ENCODE assay signal across 29 mouse cellular contexts in genomic region chr13:21446796-21447195, GRCm38 (mm10). TPM values are rescaled to one million over a fixed set of nuclear protein-coding genes. Genes with fewer than 3 reads are reported as not detected.
A peak's percentile ranks its signal among the peaks of the same experiment; 100 is the strongest.
DNase-seq lines count a peak whose midpoint lies in the region; ATAC-seq and TF ChIP-seq lines count a peak whose summit lies in the region.
"Had no signal": no experiment of that assay in that cellular context is flagged by ENCODE, and none has a peak within 500 bp of the region (broad histone marks: within the 10 kb centered on the region; RNA-seq: fewer than 3 reads in every experiment).

No protein-coding gene starts in this region.

- ATAC-seq in megakaryocyte, adult 5-6 weeks (ENCODE audit: poor library complexity, severe bottlenecking), result peak; percentile 81
- ATAC-seq: activated CD4-positive, CD25-positive, alpha-beta regulatory T cell, adult 4 months; CD4-positive, CD25-positive, alpha-beta regulatory T cell, adult 4 months; forebrain, embryonic 13.5 days; forebrain, embryonic 15.5 days; forebrain, postnatal 0 days; Patski had no signal

- peak overlapping the region; percentile 93 for H3K4me2 ChIP-seq in CH12.LX (ENCODE audit: insufficient read depth, low read depth, poor library complexity, severe bottlenecking)
- H3K4me2 ChIP-seq: embryonic facial prominence, embryonic 12.5 days; forebrain, embryonic 13.5 days; forebrain, embryonic 15.5 days had no signal

- no peak for TF ChIP-seq POLR2A in CH12.LX (IDR thresholded peaks at IDR 0.05; ENCODE audit: low read depth, low read length)

- H3K9ac ChIP-seq in CH12.LX (ENCODE audit: insufficient read depth, low read depth), result 0 out of 2 replicates have a peak overlapping the region, but pooled peaks have one; percentile 13
- H3K9ac ChIP-seq: embryonic facial prominence, embryonic 12.5 days; forebrain, embryonic 13.5 days; forebrain, embryonic 15.5 days; forebrain, postnatal 0 days had no signal

- in situ Hi-C loops in CH12.LX (cut with MboI; ENCODE audit: low pct_ligation_motif_present, low pct_unique_long_range_greater_than_20kb, low sequenced_read_pairs), result no loop called here

- TF ChIP-seq CTCF in CH12.LX (conservative IDR thresholded peaks at IDR 0.05 in 1 of 2, IDR thresholded peaks at IDR 0.05 in 1 of 2; ENCODE audit: low read depth in 2 of 2, low read length in 2 of 2), result no peak

- DNase-seq in heart, adult 11 months, result peak; percentile 85
- no peak for DNase-seq in heart, postnatal 10 days
- peak; percentile 61 for DNase-seq in CH12.LX (ENCODE audit: extremely low read depth)
- peak; percentile 19 for DNase-seq in splenic B cell, adult 2 months (ENCODE audit: low read depth, low spot score)
- DNase-seq in cerebellum, adult 9-11 months, result no peak
- DNase-seq in urinary bladder, adult 2 months (ENCODE audit: low spot score), result no peak
- DNase-seq: adrenal gland, adult 8-10 months; adrenal gland, postnatal 14 days; adrenal gland, postnatal 36 days; B cell, adult 2 months; cerebellum, adult 18-20 months; cerebellum, adult 8-10 months; cerebellum, postnatal 10 days; cerebellum, postnatal 25 days; forebrain, postnatal 0 days had no signal

- peaks cover 19% of the 10 kb centered on the region for H3K79me2 ChIP-seq in CH12.LX (replicated peaks; ENCODE audit: control insufficient read depth, extremely low read depth, insufficient read depth, poor library complexity, severe bottlenecking)

- H3K27ac ChIP-seq in CH12.LX (ENCODE audit: insufficient read depth, low read depth), result peak overlapping the region; percentile 46
- H3K27ac ChIP-seq: embryonic facial prominence, embryonic 10.5 days; embryonic facial prominence, embryonic 12.5 days; forebrain, embryonic 13.5 days; forebrain, embryonic 15.5 days had no signal

- H3K4me1 ChIP-seq in CH12.LX (ENCODE audit: control insufficient read depth in 1 of 2, insufficient read depth in 2 of 2), result peaks cover 14 to 64% of the 10 kb centered on the region in 2 experiments; a peak in 3 of 4 replicates
- H3K4me1 ChIP-seq: embryonic facial prominence, embryonic 10.5 days; embryonic facial prominence, embryonic 12.5 days had no signal

- intact Hi-C loops in heart, postnatal 10 days (cut with DNase I), result no loop called here

- TF ChIP-seq EP300 in CH12.LX (IDR thresholded peaks at IDR 0.05; ENCODE audit: low read length), result peak; percentile 77

- no peak for TF ChIP-seq RAD21 in CH12.LX (IDR thresholded peaks at IDR 0.05; ENCODE audit: low read depth, low read length)

- peaks cover 39 to 82% of the 10 kb centered on the region in 2 experiments for H3K36me3 ChIP-seq in CH12.LX (replicated peaks in 1 of 2; ENCODE audit: control insufficient read depth in 1 of 2, insufficient read depth in 1 of 2, low read length in 1 of 2)
- H3K36me3 ChIP-seq in splenic B cell, adult 2 months (ENCODE audit: control insufficient read depth, insufficient read depth, low read length, poor library complexity, severe bottlenecking), result peaks cover 14% of the 10 kb centered on the region

- no peaks in the 10 kb centered on the region for H3K27me3 ChIP-seq in CH12.LX (replicated peaks)
- H3K27me3 ChIP-seq in splenic B cell, adult 2 months (ENCODE audit: control insufficient read depth, insufficient read depth, low read length, poor library complexity, severe bottlenecking), result no peaks in the 10 kb centered on the region
- H3K27me3 ChIP-seq: embryonic facial prominence, embryonic 12.5 days; forebrain, embryonic 13.5 days; forebrain, embryonic 15.5 days; Patski had no signal

- no peak overlapping the region for H3K4me3 ChIP-seq in CH12.LX (replicated peaks in 1 of 3; ENCODE audit: low read depth in 2 of 3, low read length in 2 of 3, poor library complexity in 1 of 3)
- H3K4me3 ChIP-seq: embryonic facial prominence, embryonic 10.5 days; embryonic facial prominence, embryonic 12.5 days; forebrain, embryonic 13.5 days; forebrain, embryonic 15.5 days had no signal

- dilution Hi-C loops in CH12.LX (cut with MboI; ENCODE audit: extremely low pct_ligation_motif_present, extremely low pct_unique_long_range_greater_than_20kb, low sequenced_read_pairs), result no loop called here

- H3K9me3 ChIP-seq in CH12.LX (replicated peaks; ENCODE audit: low read length), result peaks cover 2% of the 10 kb centered on the region
- H3K9me3 ChIP-seq: embryonic facial prominence, embryonic 10.5 days; embryonic facial prominence, embryonic 12.5 days; forebrain, embryonic 13.5 days; forebrain, embryonic 15.5 days had no signal

TF ChIP-seq in CH12.LX, 34 proteins besides CTCF, POLR2A, EP300 and RAD21:
- TF ChIP-seq MEF2A (IDR thresholded peaks at IDR 0.05; ENCODE audit: borderline replicate concordance, low read depth, low read length), result no peak
- 0 out of 2 replicates have a peak, but pooled peaks have one; percentile 6 for TF ChIP-seq CHD2 (IDR thresholded peaks at IDR 0.05; ENCODE audit: low read length)
- TF ChIP-seq IRF4 (IDR thresholded peaks at IDR 0.05; ENCODE audit: low read depth, low read length), result peak; percentile 86

RNA-seq across cellular contexts. Expression of gene Pgbd1, which starts 5.9 kb away (rescaled TPM):
- total RNA-seq in heart, postnatal 10 days (2021), result under 1 TPM; 0.36 to 0.89 TPM
- total RNA-seq in CH12.LX (2012; rRNA removed), result 3.1 and 4.0 TPM in 2 replicates
- total RNA-seq in CH12.LX (2014; rRNA removed), result 7.0 and 7.4 TPM in 2 replicates
- polyA plus RNA-seq in CH12.LX (2012; ENCODE audit: insufficient read length, low read depth), result 3.0 and 3.9 TPM in 2 replicates
- 0.30 TPM in 1 of 2 replicates, not detected in the other for total RNA-seq in megakaryocyte, adult 5-6 weeks (2015)
- 0.33 TPM in 1 of 2 replicates, not detected in the other for total RNA-seq in megakaryocyte, adult 5-6 weeks (2017)
- 2.2 and 2.5 TPM in 2 replicates for polyA plus RNA-seq in urinary bladder, adult 2 months (2012; rRNA removed)

RNA-seq across cellular contexts. Expression of gene Zscan26, which starts 6.7 kb away (rescaled TPM):
- 10 to 100 TPM; 20.6 to 22.4 TPM for total RNA-seq in heart, postnatal 10 days (2021)
- total RNA-seq in CH12.LX (2012; rRNA removed) (14.8 and 16.0 TPM in 2 replicates), CH12.LX (2014; rRNA removed) (20.9 and 25.9 TPM in 2 replicates)
- polyA plus RNA-seq in CH12.LX (2012; ENCODE audit: insufficient read length, low read depth), result 13.4 and 14.2 TPM in 2 replicates
- 24.2 and 25.3 TPM in 2 replicates for total RNA-seq in megakaryocyte, adult 5-6 weeks (2015)
- total RNA-seq in megakaryocyte, adult 5-6 weeks (2017), result 26.9 and 27.2 TPM in 2 replicates
- polyA plus RNA-seq in urinary bladder, adult 2 months (2012; rRNA removed), result 69.8 and 74.6 TPM in 2 replicates

RNA-seq across cellular contexts. Expression of gene Nkapl, which starts 21.5 kb away (rescaled TPM):
- under 1 TPM; 0.57 to 0.77 TPM for total RNA-seq in heart, postnatal 10 days (2021)
- total RNA-seq in CH12.LX (2012; rRNA removed), result 0.76 and 0.80 TPM in 2 replicates
- total RNA-seq in CH12.LX (2014; rRNA removed), result 0.84 and 0.90 TPM in 2 replicates
- polyA plus RNA-seq in CH12.LX (2012; ENCODE audit: insufficient read length, low read depth), result 0.26 and 0.56 TPM in 2 replicates
- 0.16 and 1.1 TPM in 2 replicates for total RNA-seq in megakaryocyte, adult 5-6 weeks (2015)
- total RNA-seq in megakaryocyte, adult 5-6 weeks (2017), result 1.2 and 1.3 TPM in 2 replicates
- polyA plus RNA-seq in urinary bladder, adult 2 months (2012; rRNA removed), result 1.0 and 1.1 TPM in 2 replicates
- polyA plus RNA-seq: activated CD4-positive, CD25-positive, alpha-beta regulatory T cell, adult 4 months had no signal

RNA-seq across cellular contexts. Expression of gene Zkscan4, which starts 31.9 kb away (rescaled TPM):
- 1 to 10 TPM; 1.7 to 2.4 TPM for total RNA-seq in heart, postnatal 10 days (2021)
- total RNA-seq in CH12.LX (2012; rRNA removed) (not detected in 2 replicates), CH12.LX (2014; rRNA removed) (not detected in 2 replicates)
- polyA plus RNA-seq in CH12.LX (2012; ENCODE audit: insufficient read length, low read depth), result not detected in 2 replicates
- 0.09 and 0.16 TPM in 2 replicates for total RNA-seq in megakaryocyte, adult 5-6 weeks (2015)
- 0.44 TPM in 1 of 2 replicates, not detected in the other for total RNA-seq in megakaryocyte, adult 5-6 weeks (2017)
- polyA plus RNA-seq in urinary bladder, adult 2 months (2012; rRNA removed), result 3.2 and 3.6 TPM in 2 replicates
- total RNA-seq: MEL had no signal
- polyA plus RNA-seq: activated CD4-positive, CD25-positive, alpha-beta regulatory T cell, adult 4 months; CD4-positive, CD25-positive, alpha-beta regulatory T cell, adult 4 months had no signal

RNA-seq across cellular contexts. Expression of gene Gm10065, which starts 32.4 kb away (rescaled TPM):
- total RNA-seq in heart, postnatal 10 days (2021), result not detected
- total RNA-seq in CH12.LX (2012; rRNA removed), result not detected in 2 replicates
- total RNA-seq in CH12.LX (2014; rRNA removed), result not detected in 2 replicates
- polyA plus RNA-seq in CH12.LX (2012; ENCODE audit: insufficient read length, low read depth), result not detected in 2 replicates
- total RNA-seq in megakaryocyte, adult 5-6 weeks (2015), result not detected in 2 replicates
- total RNA-seq in megakaryocyte, adult 5-6 weeks (2017), result not detected in 2 replicates
- polyA plus RNA-seq in urinary bladder, adult 2 months (2012; rRNA removed), result not detected in 2 replicates
- total RNA-seq: adrenal gland, adult 18-20 months; adrenal gland, adult 8-10 months; adrenal gland, postnatal 14 days; adrenal gland, postnatal 36 days; ES-E14; forebrain, postnatal 0 days; MEL had no signal
- polyA plus RNA-seq: activated CD4-positive, CD25-positive, alpha-beta regulatory T cell, adult 4 months; CD4-positive, CD25-positive, alpha-beta regulatory T cell, adult 4 months; cortical plate, adult 2 months; embryonic facial prominence, embryonic 10.5 days; embryonic facial prominence, embryonic 12.5 days; embryonic facial prominence, embryonic 14.5 days; forebrain, embryonic 11.5 days; forebrain, embryonic 13.5 days; forebrain, embryonic 15.5 days; forebrain, postnatal 0 days; Patski had no signal

Comparison
In these comparisons a context has a peak if more than half of its experiments do, and no peak if none do; other contexts are left out.
1. DNase-seq: peak in heart, adult 11 months (single experiment), CH12.LX (single experiment) and splenic B cell, adult 2 months (single experiment); none in heart, postnatal 10 days (0 of 2), cerebellum, adult 9-11 months (single experiment) and urinary bladder, adult 2 months (single experiment).